ENCODE assay signal across 7 mouse cellular contexts in the genomic region with DNA sequence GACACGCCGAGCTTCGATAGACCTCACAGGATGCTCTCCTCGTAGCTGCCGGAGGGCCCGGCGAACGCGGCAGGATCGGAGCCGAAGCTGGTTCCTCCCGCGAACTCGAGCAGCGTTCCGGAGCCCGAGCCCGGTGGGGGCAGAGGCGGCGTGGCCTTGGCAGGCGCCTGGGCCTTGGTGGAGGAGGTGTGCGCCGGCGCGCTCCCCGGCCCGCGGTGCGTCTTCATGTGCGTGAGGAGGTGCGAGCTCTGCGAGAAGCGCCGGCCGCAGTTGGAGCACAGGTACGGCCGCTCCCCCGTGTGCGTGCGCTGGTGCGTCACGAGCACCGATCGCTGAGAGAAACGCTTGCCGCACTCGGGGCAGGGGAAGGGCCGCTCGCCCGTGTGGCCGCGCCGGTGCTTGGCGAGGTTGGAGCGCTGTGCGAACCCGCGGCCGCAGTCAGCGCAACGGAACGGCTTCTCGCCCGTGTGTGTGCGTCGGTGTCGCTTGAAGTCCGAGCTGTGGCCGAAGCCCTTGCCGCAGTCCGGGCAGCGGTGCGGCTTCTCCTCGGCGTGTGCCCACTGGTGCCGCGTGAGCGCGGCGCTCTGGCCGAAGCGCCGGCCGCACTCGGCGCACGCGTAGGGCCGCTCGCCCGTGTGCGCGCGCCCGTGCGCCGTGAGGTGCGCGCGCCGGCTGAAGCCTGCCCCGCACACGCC. TPM values are rescaled to one million over a fixed set of nuclear protein-coding genes. Genes with fewer than 3 reads are reported as not detected.
DNase-seq lines count a peak whose midpoint lies in the region; ATAC-seq lines count a peak whose summit lies in the region.

No protein-coding gene starts in this region.

- H3K9me3 ChIP-seq in liver, embryonic 11.5 days (ENCODE audit: control insufficient read depth, low read length) = no peaks in the 10 kb centered on the region
- no peaks in the 10 kb centered on the region for H3K9me3 ChIP-seq in embryonic facial prominence, embryonic 15.5 days (replicated peaks)
- H3K9me3 ChIP-seq in limb, embryonic 15.5 days = no peaks in the 10 kb centered on the region
- H3K9me3 ChIP-seq in stomach, embryonic 16.5 days (replicated peaks; ENCODE audit: control insufficient read depth, low read length) = peaks cover 5% of the 10 kb centered on the region; the same call in 1 of the 2 replicates

- ATAC-seq in liver, embryonic 11.5 days (replicated peaks; ENCODE audit: low FRiP score) = no peak
- peak; percentile 53; the same call in 1 of the 2 replicates for ATAC-seq in cerebellum, adult (ENCODE audit: insufficient number of reproducible peaks, low FRiP score, low TSS enrichment)
- peak; percentile 22; the same call in 1 of the 2 replicates for ATAC-seq in embryonic facial prominence, embryonic 15.5 days (ENCODE audit: insufficient number of reproducible peaks, low FRiP score, low TSS enrichment, low read depth)
- ATAC-seq in limb, embryonic 15.5 days (ENCODE audit: insufficient number of reproducible peaks, low FRiP score, low TSS enrichment, low read depth) = no peak
- ATAC-seq in stomach, embryonic 16.5 days (ENCODE audit: insufficient read depth, low FRiP score) = peak; percentile 29; the same call in 1 of the 2 replicates

- peak; percentile 56 for DNase-seq in liver, embryonic 11.5 days (ENCODE audit: low spot score)
- DNase-seq in liver = no peak
- DNase-seq in urinary bladder, postnatal 10 days (ENCODE audit: low spot score) = no peak

- WGBS in liver, embryonic 11.5 days = 3% methylated on average over 103 of the region's 103 CpGs
- WGBS in embryonic facial prominence, embryonic 15.5 days = 6% methylated on average over 103 of the region's 103 CpGs
- 5% methylated on average over 103 of the region's 103 CpGs for WGBS in limb, embryonic 15.5 days
- WGBS in stomach, embryonic 16.5 days = 8% methylated on average over 103 of the region's 103 CpGs

- peak overlapping the region; percentile 63 for H3K4me2 ChIP-seq in liver, embryonic 11.5 days
- H3K4me2 ChIP-seq in embryonic facial prominence, embryonic 15.5 days (replicated peaks) = peak overlapping the region; percentile 88
- peak overlapping the region; percentile 73 for H3K4me2 ChIP-seq in limb, embryonic 15.5 days
- peak overlapping the region; percentile 74 for H3K4me2 ChIP-seq in stomach, embryonic 16.5 days (ENCODE audit: low read depth, low read length)

- peaks cover 5% of the 10 kb centered on the region for H3K4me1 ChIP-seq in liver, embryonic 11.5 days (replicated peaks; ENCODE audit: control insufficient read depth, insufficient read depth, low read length)
- peaks cover 20% of the 10 kb centered on the region for H3K4me1 ChIP-seq in embryonic facial prominence, embryonic 15.5 days
- H3K4me1 ChIP-seq in limb, embryonic 15.5 days = peaks cover 21% of the 10 kb centered on the region
- 0 out of 2 replicates have a peak, but pooled peaks cover 11% of the 10 kb centered on the region for H3K4me1 ChIP-seq in stomach, embryonic 16.5 days (ENCODE audit: control insufficient read depth, insufficient read depth, low read length)

- H3K9ac ChIP-seq in liver, embryonic 11.5 days (ENCODE audit: low read depth, low read length) = no peak overlapping the region
- H3K9ac ChIP-seq in embryonic facial prominence, embryonic 15.5 days = 0 out of 2 replicates have a peak overlapping the region, but pooled peaks have one; percentile 4
- no peak overlapping the region for H3K9ac ChIP-seq in limb, embryonic 15.5 days
- peak overlapping the region; percentile 35; the same call in 1 of the 2 replicates for H3K9ac ChIP-seq in stomach, embryonic 16.5 days (ENCODE audit: low read length)

- H3K27me3 ChIP-seq in liver, embryonic 11.5 days (replicated peaks; ENCODE audit: control insufficient read depth, insufficient read depth, low read length) = peaks cover 75% of the 10 kb centered on the region
- H3K27me3 ChIP-seq in embryonic facial prominence, embryonic 15.5 days = peaks cover 73% of the 10 kb centered on the region
- H3K27me3 ChIP-seq in limb, embryonic 15.5 days = peaks cover 74% of the 10 kb centered on the region
- H3K27me3 ChIP-seq in stomach, embryonic 16.5 days (ENCODE audit: control insufficient read depth, insufficient read depth, low read length) = peaks cover 59% of the 10 kb centered on the region

- no peaks in the 10 kb centered on the region for H3K36me3 ChIP-seq in liver, embryonic 11.5 days (ENCODE audit: control insufficient read depth, insufficient read depth, low read length)
- peaks cover 50% of the 10 kb centered on the region for H3K36me3 ChIP-seq in embryonic facial prominence, embryonic 15.5 days
- peaks cover 51% of the 10 kb centered on the region for H3K36me3 ChIP-seq in limb, embryonic 15.5 days
- peaks cover 19% of the 10 kb centered on the region for H3K36me3 ChIP-seq in stomach, embryonic 16.5 days (ENCODE audit: control insufficient read depth, insufficient read depth, low read length)

- no peak overlapping the region for H3K27ac ChIP-seq in liver, embryonic 11.5 days (ENCODE audit: low read depth, low read length)
- no peak overlapping the region for H3K27ac ChIP-seq in embryonic facial prominence, embryonic 15.5 days (replicated peaks)
- H3K27ac ChIP-seq in limb, embryonic 15.5 days = no peak overlapping the region
- H3K27ac ChIP-seq in stomach, embryonic 16.5 days (ENCODE audit: low read length) = no peak overlapping the region

- H3K4me3 ChIP-seq in liver, embryonic 11.5 days (ENCODE audit: low read depth, low read length) = peak overlapping the region; percentile 41
- peak overlapping the region; percentile 46 for H3K4me3 ChIP-seq in embryonic facial prominence, embryonic 15.5 days (replicated peaks)
- peak overlapping the region; percentile 42 for H3K4me3 ChIP-seq in limb, embryonic 15.5 days
- H3K4me3 ChIP-seq in stomach, embryonic 16.5 days (replicated peaks; ENCODE audit: low read length) = peak overlapping the region; percentile 41

RNA-seq across cellular contexts. Expression of gene Zfp316, which starts 16.5 kb away (rescaled TPM):
- polyA plus RNA-seq in liver, embryonic 11.5 days (2014; fragmentation: Nextera tagmentation; extraction: Ambion mirVana) = 0.75 TPM in 2 replicates
- polyA plus RNA-seq in embryonic facial prominence, embryonic 15.5 days (2015; fragmentation: Nextera tagmentation; extraction: Ambion mirVana) = 4.4 and 5.2 TPM in 2 replicates
- 3.1 and 3.6 TPM in 2 replicates for polyA plus RNA-seq in limb, embryonic 15.5 days (2015; fragmentation: Nextera tagmentation; extraction: Ambion mirVana)
- 0.60 and 0.74 TPM in 2 replicates for polyA plus RNA-seq in stomach, embryonic 16.5 days (2015; fragmentation: Nextera tagmentation; extraction: Ambion mirVana)

RNA-seq across cellular contexts. Expression of gene Zfp12, which starts 18.4 kb away (rescaled TPM):
- polyA plus RNA-seq in liver, embryonic 11.5 days (2014; fragmentation: Nextera tagmentation; extraction: Ambion mirVana) = 10.7 and 11.2 TPM in 2 replicates
- polyA plus RNA-seq in embryonic facial prominence, embryonic 15.5 days (2015; fragmentation: Nextera tagmentation; extraction: Ambion mirVana) = 16.9 TPM in 2 replicates
- 14.8 and 17.0 TPM in 2 replicates for polyA plus RNA-seq in limb, embryonic 15.5 days (2015; fragmentation: Nextera tagmentation; extraction: Ambion mirVana)
- polyA plus RNA-seq in stomach, embryonic 16.5 days (2015; fragmentation: Nextera tagmentation; extraction: Ambion mirVana) = 11.3 and 12.9 TPM in 2 replicates

RNA-seq across cellular contexts. Expression of gene Spdye4a, which starts 26.6 kb away (rescaled TPM):
- polyA plus RNA-seq in liver, embryonic 11.5 days (2014; fragmentation: Nextera tagmentation; extraction: Ambion mirVana) = not detected in 2 replicates
- not detected in 2 replicates for polyA plus RNA-seq in embryonic facial prominence, embryonic 15.5 days (2015; fragmentation: Nextera tagmentation; extraction: Ambion mirVana)
- not detected in 2 replicates for polyA plus RNA-seq in limb, embryonic 15.5 days (2015; fragmentation: Nextera tagmentation; extraction: Ambion mirVana)
- polyA plus RNA-seq in stomach, embryonic 16.5 days (2015; fragmentation: Nextera tagmentation; extraction: Ambion mirVana) = not detected in 2 replicates

RNA-seq across cellular contexts. Expression of gene Zfp853, which starts 40.1 kb away (rescaled TPM):
- polyA plus RNA-seq in liver, embryonic 11.5 days (2014; fragmentation: Nextera tagmentation; extraction: Ambion mirVana) = not detected in 2 replicates
- 0.29 and 0.32 TPM in 2 replicates for polyA plus RNA-seq in embryonic facial prominence, embryonic 15.5 days (2015; fragmentation: Nextera tagmentation; extraction: Ambion mirVana)
- 0.10 and 0.18 TPM in 2 replicates for polyA plus RNA-seq in limb, embryonic 15.5 days (2015; fragmentation: Nextera tagmentation; extraction: Ambion mirVana)
- polyA plus RNA-seq in stomach, embryonic 16.5 days (2015; fragmentation: Nextera tagmentation; extraction: Ambion mirVana) = 0.10 TPM in 1 of 2 replicates, not detected in the other

Comparison
In these comparisons a context has a peak if more than half of its experiments do, and no peak if none do; other contexts are left out.
1. ATAC-seq: peak in cerebellum, adult (single experiment), embryonic facial prominence, embryonic 15.5 days (single experiment) and stomach, embryonic 16.5 days (single experiment); none in liver, embryonic 11.5 days (single experiment) and limb, embryonic 15.5 days (single experiment).
2. H3K9ac ChIP-seq: peak in embryonic facial prominence, embryonic 15.5 days (single experiment) and stomach, embryonic 16.5 days (single experiment); none in liver, embryonic 11.5 days (single experiment) and limb, embryonic 15.5 days (single experiment).
3. Peak in every context shown above with its lines, with median percentiles within 50 percentile points of each other: H3K4me2 ChIP-seq and H3K4me3 ChIP-seq.